Mouse (Mus musculus) brown adipose tissue, adult 24 weeks (tissue): ENCODE measurements around the gene Galk2. TPM values are rescaled to one million over a fixed set of nuclear protein-coding genes. Genes with fewer than 3 reads are reported as not detected.
A peak's percentile ranks its signal among the peaks of the same experiment; 100 is the strongest.

Experiments
- H3K27ac ChIP-seq: fragments of 200-500 bp; replicated peaks from 2 replicates; pipeline ENCODE4 v1.5.1; 2012; ENCODE audit warnings: low read depth, mild to moderate bottlenecking, low read length
- H3K4me1 ChIP-seq: fragments of 200-500 bp; 2 replicates; pipeline ENCODE4 v1.6.1; 2012; ENCODE audit warnings: low read length, mixed read lengths; ENCODE audit not compliant: control insufficient read depth, insufficient read depth, insufficient read length
- H3K4me3 ChIP-seq: fragments of 200-500 bp; 2 replicates; pipeline ENCODE4 v1.5.1; 2012; ENCODE audit warnings: low read depth, mild to moderate bottlenecking, low read length, moderate library complexity; ENCODE audit not compliant: insufficient read depth
- polyA plus RNA-seq: library from polyadenylated mRNA; stranded (reverse); fragments of >200 nt; gene quantifications from 2 replicates; pipeline ENCODE4 v1.2.4, GENCODE M21; 2012; ENCODE audit not compliant: missing spikeins, insufficient read depth, insufficient read length

Galk2 gene
- polyA plus RNA-seq, 1 experiment, result 21.0 TPM

GRCm38 (mm10) chr2:125866058-125866740 is 7.3 kb downstream of the Galk2 start:
- no peak overlapping the region for H3K27ac ChIP-seq

DNA sequence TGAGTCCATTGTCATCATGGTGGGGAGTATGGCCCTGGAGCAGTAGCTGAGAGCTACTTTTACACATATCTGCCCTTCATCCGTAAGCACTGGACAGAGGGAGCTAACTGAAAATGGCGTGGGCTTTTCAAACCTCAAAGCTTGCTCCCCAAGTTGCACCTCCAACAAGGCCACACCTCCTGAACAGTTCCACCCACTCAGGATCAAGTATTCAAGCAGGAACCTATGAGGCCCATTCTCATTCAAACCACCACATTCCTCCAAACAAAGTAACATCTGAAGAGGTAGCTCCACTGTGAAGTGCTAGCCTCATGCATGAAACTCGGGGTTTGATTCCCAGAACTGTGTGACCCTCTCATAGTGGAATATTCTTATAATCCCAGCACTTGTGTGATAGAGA is 9.4 kb downstream of the Galk2 start:
- Histone ChIP-seq H3K4me3 (no peak overlapping the region), H3K4me1 (peaks cover 4% of the 10 kb centered on the region; the same call in 1 of the 2 replicates), H3K27ac (no peak overlapping the region)

More at GRCm38 (mm10) chr2:125866058-125866740, 7.3 kb downstream of the Galk2 start:
- Histone ChIP-seq H3K4me1 (peaks cover 4% of the 10 kb centered on the region; the same call in 1 of the 2 replicates), H3K4me3 (peak overlapping the region; percentile 78)

DNA sequence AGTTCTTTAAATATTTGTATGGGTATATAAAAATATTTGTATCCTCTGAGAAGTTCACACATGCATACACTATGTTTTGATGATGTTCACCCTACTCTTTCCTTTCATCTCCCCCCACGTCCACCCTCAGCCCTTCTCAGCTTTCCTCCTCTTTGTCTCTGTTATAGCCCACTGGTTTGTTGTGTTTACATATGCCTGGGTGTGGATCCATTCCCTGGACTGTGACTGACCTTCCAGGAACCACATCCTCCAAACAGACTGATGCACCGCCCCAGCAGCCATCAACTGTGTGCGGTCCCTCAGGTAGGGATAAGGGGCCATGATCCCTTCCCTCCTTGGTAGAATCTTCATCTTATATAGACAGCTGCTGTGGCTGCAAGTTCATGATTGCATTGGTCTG is 11.2 kb downstream of the Galk2 start:
- Histone ChIP-seq H3K4me3 (no peak overlapping the region), H3K4me1 (peaks cover 4% of the 10 kb centered on the region; the same call in 1 of the 2 replicates), H3K27ac (no peak overlapping the region)

DNA sequence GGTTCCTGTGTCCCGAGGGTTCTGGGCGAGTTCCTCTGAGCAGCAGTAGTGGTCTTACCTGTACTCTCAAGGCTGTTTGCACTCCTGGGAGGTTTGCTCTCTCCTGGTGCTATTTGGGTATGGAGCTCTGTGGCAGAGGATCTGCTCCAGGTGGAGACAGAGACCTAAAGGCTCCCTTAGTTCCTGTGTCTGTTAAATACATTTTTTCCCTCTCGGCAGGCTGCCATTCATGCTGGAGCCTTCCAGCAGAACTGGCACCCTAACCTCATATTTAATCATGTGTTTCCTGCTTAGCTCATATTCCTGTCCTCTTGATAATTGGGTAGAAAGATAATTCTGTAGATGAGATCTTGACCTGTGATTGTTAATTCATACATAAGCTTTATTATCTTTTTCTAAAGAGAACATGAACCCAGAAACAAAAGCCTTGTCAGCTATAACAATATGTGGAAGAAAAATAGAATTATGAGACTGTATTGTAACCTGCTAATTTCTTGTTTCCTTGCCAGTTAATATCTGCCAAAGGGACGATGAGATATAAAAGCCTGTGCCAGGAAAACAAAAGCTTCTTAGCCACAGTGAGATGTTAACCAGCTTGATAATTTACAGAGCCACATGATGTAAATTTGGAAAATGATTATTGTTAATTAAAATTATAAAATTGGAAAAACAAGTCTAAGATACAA is 27.1 kb downstream of the Galk2 start:
- Histone ChIP-seq H3K4me3 (no peak overlapping the region), H3K27ac (no peak overlapping the region), H3K4me1 (no peaks in the 10 kb centered on the region; the same call in 1 of the 2 replicates)

- Histone ChIP-seq H3K4me3 (no peak overlapping the region), H3K27ac (no peak overlapping the region), H3K4me1 (no peaks in the 10 kb centered on the region)
Observed at GRCm38 (mm10) chr2:125893096-125893495, 34.2 kb downstream of the Galk2 start.

DNA sequence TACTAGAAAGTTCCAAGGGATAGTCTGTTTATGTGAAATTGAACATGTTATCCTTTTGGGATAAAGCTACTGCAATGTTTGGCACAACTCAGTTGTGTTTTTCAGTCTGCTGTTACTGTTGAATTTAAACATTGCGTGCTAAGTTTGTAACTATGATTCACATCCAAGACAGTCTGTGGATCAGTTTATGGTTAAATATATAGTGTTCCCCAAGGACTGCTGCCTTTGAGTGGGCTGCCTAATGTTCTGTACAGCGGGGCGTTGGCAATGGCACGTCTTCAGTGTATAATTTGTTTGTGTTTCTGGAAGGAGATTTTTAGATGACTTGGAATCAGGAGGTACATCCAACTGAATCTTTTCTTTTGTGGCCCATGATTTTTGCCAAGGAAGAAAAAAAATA is 36.2 kb downstream of the Galk2 start:
- Histone ChIP-seq H3K4me3 (no peak overlapping the region), H3K4me1 (no peaks in the 10 kb centered on the region), H3K27ac (no peak overlapping the region)

DNA sequence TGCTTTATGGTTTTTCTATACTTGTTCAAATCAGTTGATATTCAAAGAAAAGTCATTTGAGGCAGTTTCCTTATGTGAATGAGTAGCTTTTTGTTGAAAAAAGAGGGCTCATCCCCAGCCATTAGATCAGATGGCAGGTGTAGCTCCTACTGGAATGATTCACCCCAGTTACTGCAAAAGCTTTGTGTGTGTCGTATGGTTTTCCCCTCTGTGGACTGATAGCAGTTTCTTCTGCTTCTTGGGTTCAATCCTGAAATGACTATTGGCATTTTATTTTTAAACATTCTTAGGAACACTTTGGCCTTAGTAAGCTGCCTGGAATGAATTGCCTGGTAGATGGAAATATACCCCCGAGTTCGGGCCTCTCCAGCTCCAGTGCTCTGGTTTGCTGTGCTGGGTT is 37.4 kb downstream of the Galk2 start:
- H3K4me1 ChIP-seq, result no peaks in the 10 kb centered on the region
- H3K27ac ChIP-seq, result no peak overlapping the region
- H3K4me3 ChIP-seq, result no peak overlapping the region

DNA sequence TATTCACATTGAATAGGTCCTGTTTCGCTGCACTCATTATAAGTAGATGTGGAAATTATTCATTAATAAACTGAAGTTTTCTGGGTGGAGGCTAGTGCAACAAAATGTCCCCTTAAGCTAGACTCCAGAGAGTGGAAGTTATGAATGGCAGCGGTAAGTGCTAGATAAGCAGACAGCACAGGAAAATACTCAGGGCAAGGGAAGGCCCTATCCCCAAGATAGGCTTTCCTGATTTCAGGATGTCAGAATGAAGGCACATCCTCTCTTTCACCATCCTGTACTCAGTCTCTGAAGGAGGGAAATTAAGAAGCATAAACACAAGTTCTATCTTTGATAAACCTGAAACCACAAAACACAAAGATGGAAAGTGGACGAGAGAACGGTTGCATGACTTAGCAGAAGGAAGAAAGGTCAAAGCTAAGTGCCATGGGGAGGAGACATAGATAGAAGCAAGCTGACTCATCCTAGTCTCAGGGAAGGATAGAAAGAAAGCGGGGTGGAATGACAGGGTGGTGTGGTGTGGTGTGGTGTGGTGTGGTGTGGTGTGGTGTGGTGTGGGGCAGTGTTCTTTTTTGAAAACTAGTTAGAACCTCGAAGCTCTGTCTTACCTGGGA is 42.0 kb downstream of the Galk2 start:
- Histone ChIP-seq H3K27ac (no peak overlapping the region), H3K4me1 (no peaks in the 10 kb centered on the region), H3K4me3 (no peak overlapping the region)

GRCm38 (mm10) chr2:125901426-125901825 is 42.5 kb downstream of the Galk2 start:
- Histone ChIP-seq H3K27ac (no peak overlapping the region), H3K4me3 (no peak overlapping the region), H3K4me1 (no peaks in the 10 kb centered on the region)

- no peak overlapping the region for H3K4me3 ChIP-seq
- H3K27ac ChIP-seq, result no peak overlapping the region
- H3K4me1 ChIP-seq, result no peaks in the 10 kb centered on the region
Observed at GRCm38 (mm10) chr2:125906407-125907066, 47.6 kb downstream of the Galk2 start.

DNA sequence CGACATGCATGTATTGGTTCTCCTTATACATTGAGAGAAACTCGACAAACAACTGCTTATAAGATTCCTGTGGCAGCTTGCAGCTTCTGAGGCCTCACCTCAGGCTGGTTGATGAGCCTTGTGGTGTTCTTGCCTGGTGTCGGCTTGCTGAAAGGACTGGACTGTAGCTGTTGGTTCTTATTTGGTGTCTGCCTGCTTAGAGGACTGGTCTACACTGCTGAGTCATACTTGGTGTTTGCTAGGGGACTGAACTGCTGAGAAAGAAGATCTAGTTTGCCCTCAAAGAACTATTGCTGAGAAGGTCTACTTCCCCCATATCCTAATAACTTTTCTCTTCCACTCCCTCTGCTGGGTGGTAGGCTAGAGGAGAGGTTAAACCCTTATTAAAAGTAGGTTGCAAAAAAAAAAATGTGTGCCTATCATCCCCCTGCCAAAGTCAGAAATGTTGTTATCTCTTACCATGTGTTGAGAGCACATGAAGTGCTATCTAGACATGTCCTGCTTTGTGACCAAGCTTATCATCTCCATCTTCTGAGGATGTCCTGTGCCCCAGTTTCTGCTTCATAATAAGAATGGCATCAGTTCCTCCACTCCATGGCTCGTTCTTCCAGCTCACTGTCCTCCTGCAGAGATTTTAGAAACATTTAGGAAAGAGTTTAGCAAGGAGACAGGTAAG is 48.8 kb downstream of the Galk2 start:
- H3K27ac ChIP-seq, result no peak overlapping the region
- no peak overlapping the region for H3K4me3 ChIP-seq

DNA sequence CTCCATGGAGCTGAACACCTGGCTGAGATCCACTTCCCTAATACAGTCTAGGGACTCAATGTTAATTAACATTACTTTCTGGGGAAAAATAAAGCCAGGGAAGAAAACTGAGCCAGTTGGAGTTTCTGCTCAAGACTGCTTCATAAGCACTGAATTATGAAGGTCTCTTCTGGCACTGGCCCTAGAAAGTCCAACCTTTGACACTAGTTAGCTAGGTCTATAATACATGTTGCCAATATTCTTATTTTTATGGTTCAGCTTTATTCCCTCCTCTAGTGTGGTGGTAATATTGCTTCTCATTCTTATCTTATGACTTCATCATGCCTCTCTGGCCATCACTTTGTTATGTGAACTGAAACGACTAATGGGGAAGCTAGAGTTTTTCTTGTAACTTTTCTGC is 55.3 kb downstream of the Galk2 start:
- H3K4me3 ChIP-seq, result no peak overlapping the region
- no peak overlapping the region for H3K27ac ChIP-seq
- no peaks in the 10 kb centered on the region; the same call in 1 of the 2 replicates for H3K4me1 ChIP-seq

More for the DNA sequence above, 48.8 kb downstream of the Galk2 start:
- H3K4me1 ChIP-seq, result no peaks in the 10 kb centered on the region

DNA sequence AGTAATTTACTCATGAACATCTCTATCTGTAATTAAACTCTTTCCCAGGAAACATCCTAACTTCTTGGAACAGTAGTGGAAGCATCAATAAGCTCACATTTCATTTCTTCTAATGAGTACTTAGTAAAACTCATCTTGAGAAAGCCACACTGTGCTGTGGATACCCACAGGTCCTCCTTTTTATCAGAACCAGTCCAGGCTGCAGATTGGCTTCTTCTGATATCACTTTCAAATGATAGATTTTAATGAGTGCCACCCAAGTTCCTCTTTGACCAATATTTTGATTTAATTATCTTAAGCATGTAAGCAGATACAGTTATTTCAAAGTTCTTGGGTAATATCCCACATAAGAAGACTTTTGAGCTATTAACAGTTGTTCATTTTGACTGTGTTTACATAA is 55.8 kb downstream of the Galk2 start:
- Histone ChIP-seq H3K4me3 (no peak overlapping the region), H3K27ac (no peak overlapping the region), H3K4me1 (no peaks in the 10 kb centered on the region; the same call in 1 of the 2 replicates)

GRCm38 (mm10) chr2:125916652-125917296 is 57.9 kb downstream of the Galk2 start:
- no peak overlapping the region for H3K27ac ChIP-seq

More at GRCm38 (mm10) chr2:125916652-125917296, 57.9 kb downstream of the Galk2 start:
- H3K4me3 ChIP-seq, result no peak overlapping the region
- no peaks in the 10 kb centered on the region; the same call in 1 of the 2 replicates for H3K4me1 ChIP-seq
